Mouse (Mus musculus) left cerebral cortex, postnatal 14 days (tissue): ENCODE data around the gene Tmem63a. TPM values are rescaled to one million over a fixed set of nuclear protein-coding genes. Genes with fewer than 3 reads are reported as not detected.
A peak's percentile ranks its signal among the peaks of the same experiment; 100 is the strongest.

Experiments used
- DNase-seq, 2 experiments: peaks; one replicate each; pipeline ENCODE4 v3.0.0; 2021 to 2022; ENCODE audit warnings: low spot score in 2 of 2, mixed read lengths in 1 of 2
- intact Hi-C: fragments of 180-260 bp; cut with DNase I; formaldehyde crosslinking; loops from one replicate; pipeline ENCODE4 v1.15.1; 2025
- total RNA-seq, 2 experiments: library from RNA; stranded (reverse); gene quantifications; 2 replicates each; pipeline ENCODE4 v1.2.3; 2021

The Tmem63a gene
- total RNA-seq, 2 experiments from 2014 or later = 8.8 to 9.3 TPM

DNA sequence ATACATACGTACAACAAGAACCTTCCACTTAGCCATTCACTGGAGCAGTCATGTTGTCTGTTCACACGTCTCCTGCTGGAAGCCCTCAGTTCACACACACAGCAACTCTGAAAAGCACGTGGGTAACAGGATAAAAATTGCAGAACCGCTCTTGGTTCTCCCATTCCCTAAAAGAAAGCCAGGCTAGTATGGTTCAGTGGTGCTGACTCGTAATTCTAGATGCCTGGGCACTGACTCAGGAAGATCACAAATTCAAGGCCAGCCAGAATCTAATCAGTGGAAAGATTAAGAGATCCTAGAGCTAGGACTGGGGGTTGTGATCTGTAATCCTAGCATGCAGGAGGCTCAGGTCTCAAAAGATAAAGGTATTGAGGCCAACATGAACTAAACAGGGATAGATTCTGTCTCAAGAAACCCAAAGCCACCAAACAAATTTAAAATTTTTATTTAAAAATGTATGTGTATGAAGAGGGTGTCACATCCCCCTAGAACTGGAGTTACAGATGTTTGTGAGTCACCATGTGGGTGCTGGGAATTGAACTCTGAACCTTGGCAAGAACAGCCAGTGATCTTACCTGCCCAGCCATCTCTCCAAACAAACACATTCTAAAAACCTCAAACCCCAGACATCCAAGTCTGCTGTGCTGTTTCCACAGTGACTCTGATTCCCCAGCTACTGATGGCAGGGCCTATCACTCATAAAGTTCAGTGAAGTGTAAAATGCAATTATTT lies 78.8 kb downstream of the Tmem63a start, which contains the start of gene Ephx1:
Gene Ephx1 (minus strand): TSS at position 149 of the 732 bp plus-strand sequence.
- no peak for DNase-seq
- intact Hi-C loops = no loop called here

DNA sequence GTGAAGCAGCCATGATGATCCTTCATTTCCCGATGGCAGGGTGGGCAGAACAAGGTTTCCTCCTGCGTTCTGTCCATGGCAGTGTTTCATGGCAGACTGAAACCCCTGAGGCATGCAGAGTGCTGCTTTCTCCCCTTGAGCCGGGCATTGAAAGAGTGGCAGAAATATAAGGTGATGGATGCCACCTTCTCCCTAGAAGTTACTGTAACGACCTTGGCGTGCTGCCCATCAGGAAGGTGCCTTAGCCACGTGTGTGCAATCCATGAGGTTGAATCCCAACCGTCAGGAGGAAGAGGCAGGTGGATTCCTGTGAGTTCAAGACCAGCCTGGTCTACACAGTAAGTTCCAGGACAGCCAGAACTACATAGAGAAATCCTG lies 79.3 kb downstream of the Tmem63a start:
- no peak for DNase-seq
- intact Hi-C loops = no loop called here

DNA sequence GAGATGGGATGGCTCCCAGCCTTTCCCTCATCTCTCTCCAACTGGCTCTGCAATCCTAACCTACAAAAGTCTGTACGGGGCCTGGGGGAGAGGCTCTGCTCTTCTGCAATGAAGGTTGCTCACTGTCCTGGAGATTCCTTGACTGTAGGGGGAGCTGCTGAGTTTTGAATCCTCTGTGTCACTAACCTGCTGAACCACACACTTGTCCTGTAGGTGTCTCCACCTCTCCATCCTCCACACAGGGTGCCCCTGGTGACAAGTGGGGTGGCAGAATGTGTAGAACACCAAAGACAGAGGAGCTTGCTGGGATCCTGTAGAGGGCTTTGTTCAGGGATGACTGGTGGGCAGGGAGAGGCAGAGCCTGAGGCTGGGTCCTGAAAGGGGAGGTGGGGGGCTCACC lies 80.1 kb downstream of the Tmem63a start:
- intact Hi-C loops = no loop called here

More for the DNA sequence above, 80.1 kb downstream of the Tmem63a start:
- DNase-seq = peak; percentile 60 to 66

Other genes starting within 250 kb of the Tmem63a start
- gene Mixl1, start 245.3 kb upstream of the Tmem63a start, total RNA-seq = not detected
- 10 to 100 TPM; 29.0 to 30.2 TPM for gene Acbd3, start 216.3 kb upstream of the Tmem63a start, total RNA-seq
- gene H3f3a, start 128.4 kb upstream of the Tmem63a start, total RNA-seq = 100 to 1,000 TPM; 361 to 401 TPM
- gene Sde2, start 91.2 kb upstream of the Tmem63a start, total RNA-seq = 10 to 100 TPM; 20.9 to 24.2 TPM
- gene Lefty2, start 49.2 kb upstream of the Tmem63a start, total RNA-seq = 1 to 10 TPM; 2.0 to 4.9 TPM
- gene Pycr2, start 38.1 kb upstream of the Tmem63a start, total RNA-seq = 10 to 100 TPM; 29.3 to 30.6 TPM
- 1 to 10 TPM in 1 of 2 experiments, under 1 TPM in 1; 0.37 to 1.9 TPM for gene Lefty1, start 7.3 kb upstream of the Tmem63a start, total RNA-seq
- gene Ephx1, start 78.6 kb downstream of the Tmem63a start, total RNA-seq = 10 to 100 TPM; 17.0 to 19.1 TPM
- gene 9130409I23Rik, start 108.9 kb downstream of the Tmem63a start, total RNA-seq = not detected
- 10 to 100 TPM; 28.9 to 32.4 TPM for gene Nvl, start 201.9 kb downstream of the Tmem63a start, total RNA-seq
- gene Cnih4, start 202.3 kb downstream of the Tmem63a start, total RNA-seq = 10 to 100 TPM; 20.8 to 22.0 TPM